Mouse (Mus musculus) MEL (cell line): ENCODE results near the gene Robo1. TPM values are rescaled to one million over a fixed set of nuclear protein-coding genes. Genes with fewer than 3 reads are reported as not detected.

Source experiments
- DNase-seq: peaks from one replicate; pipeline ENCODE4 v3.0.0; 2011; ENCODE audit warnings: low read depth, low spot score
- H3K27ac ChIP-seq: 2 replicates; pipeline ENCODE4 v1.5.1; 2012; ENCODE audit warnings: low read depth, mild to moderate bottlenecking, control low read depth, low read length, moderate library complexity; ENCODE audit not compliant: control insufficient read depth
- H3K27me3 ChIP-seq, 2 experiments: fragments of 150-350 bp in 1 of 2; sonication (generic) in 1 of 2; 2 replicates each; pipeline ENCODE4 v1.6.1; 2012; ENCODE audit warnings: low read length in 2 of 2, mild to moderate bottlenecking in 2 of 2, improper control_type of control experiment in 1 of 2, moderate library complexity in 1 of 2; ENCODE audit not compliant: insufficient read depth in 2 of 2, control insufficient read depth in 1 of 2
- H3K36me3 ChIP-seq, 2 experiments: 2 replicates each; pipeline ENCODE4 v1.6.1; 2012 to 2014; ENCODE audit warnings: low read length in 2 of 2, improper control_type of control experiment in 1 of 2, inconsistent platforms in 1 of 2, mild to moderate bottlenecking in 1 of 2; ENCODE audit not compliant: insufficient read depth in 2 of 2, control insufficient read depth in 1 of 2
- H3K4me1 ChIP-seq, 2 experiments: fragments of 150-350 bp in 1 of 2; sonication (generic) in 1 of 2; 2 replicates each; pipeline ENCODE4 v1.6.1; 2012; ENCODE audit warnings: low read length in 2 of 2, improper control_type of control experiment in 1 of 2, mild to moderate bottlenecking in 1 of 2; ENCODE audit not compliant: insufficient read depth in 2 of 2, control insufficient read depth in 1 of 2
- H3K4me3 ChIP-seq, 2 experiments: fragments of 150-350 bp in 1 of 2; sonication (generic) in 1 of 2; 2 replicates each; pipeline ENCODE4 v1.5.1; 2012; ENCODE audit warnings: low read depth in 2 of 2, low read length in 2 of 2, mild to moderate bottlenecking in 2 of 2, moderate library complexity in 2 of 2, control low read depth in 1 of 2, improper control_type of control experiment in 1 of 2; ENCODE audit not compliant: control insufficient read depth in 1 of 2, insufficient read depth in 1 of 2
- H3K79me2 ChIP-seq: 2 replicates; pipeline ENCODE4 v1.6.1; 2012; ENCODE audit warnings: mild to moderate bottlenecking, low read length, moderate library complexity; ENCODE audit not compliant: control insufficient read depth, poor library complexity, insufficient read depth
- H3K9ac ChIP-seq: 2 replicates; pipeline ENCODE4 v1.6.1; 2012; ENCODE audit warnings: low read depth, mild to moderate bottlenecking, control low read depth, low read length, moderate library complexity; ENCODE audit not compliant: control insufficient read depth, poor library complexity, severe bottlenecking
- H3K9me3 ChIP-seq: fragments of 150-350 bp; sonication (generic); replicated peaks from 2 replicates; pipeline ENCODE4 v1.6.1; 2012; ENCODE audit warnings: mild to moderate bottlenecking, low read length, improper control_type of control experiment, moderate library complexity; ENCODE audit not compliant: insufficient read depth
- CHD2 ChIP-seq: IDR thresholded peaks from 2 replicates; pipeline ENCODE4 v1.6.1; 2011; ENCODE audit warnings: low read length, improper control_type of control experiment
- E2F4 ChIP-seq: IDR thresholded peaks from 2 replicates; pipeline ENCODE4 v1.6.1; 2011; ENCODE audit warnings: low read depth, low read length, improper control_type of control experiment, borderline replicate concordance
- ELF1 ChIP-seq: IDR thresholded peaks from 2 replicates; pipeline ENCODE4 v1.6.1; 2014; ENCODE audit warnings: low read depth, mild to moderate bottlenecking, inconsistent platforms, low read length, improper control_type of control experiment, moderate library complexity
- EP300 ChIP-seq, 2 experiments: IDR thresholded peaks; 2 replicates each; pipeline ENCODE4 v1.6.1; 2011; ENCODE audit warnings: improper control_type of control experiment in 2 of 2, low read length in 2 of 2, low read depth in 1 of 2, mild to moderate bottlenecking in 1 of 2
- ETS1 ChIP-seq: IDR thresholded peaks from 2 replicates; pipeline ENCODE4 v1.6.1; 2012; ENCODE audit warnings: low read depth, mild to moderate bottlenecking, inconsistent platforms, low read length, improper control_type of control experiment, moderate library complexity
- GABPA ChIP-seq: IDR thresholded peaks from 2 replicates; pipeline ENCODE4 v1.6.1; 2012; ENCODE audit warnings: low read depth, mild to moderate bottlenecking, inconsistent platforms, low read length, improper control_type of control experiment, moderate library complexity
- KAT2A ChIP-seq: conservative IDR thresholded peaks from 2 replicates; pipeline ENCODE4 v1.6.1; 2012; ENCODE audit warnings: low read depth, low read length, improper control_type of control experiment, inconsistent platforms
- MAX ChIP-seq: IDR thresholded peaks from 2 replicates; pipeline ENCODE4 v1.6.1; 2011; ENCODE audit warnings: low read length, improper control_type of control experiment
- MAZ ChIP-seq: IDR thresholded peaks from 2 replicates; pipeline ENCODE4 v1.6.1; 2012; ENCODE audit warnings: low read depth, mild to moderate bottlenecking, inconsistent platforms, low read length, improper control_type of control experiment
- MXI1 ChIP-seq: IDR thresholded peaks from 2 replicates; pipeline ENCODE4 v1.6.1; 2011; ENCODE audit warnings: mild to moderate bottlenecking, low read depth, low read length, improper control_type of control experiment
- MYB ChIP-seq: IDR thresholded peaks from 2 replicates; pipeline ENCODE4 v1.6.1; 2011; ENCODE audit warnings: mild to moderate bottlenecking, low read depth, low read length, improper control_type of control experiment
- MYC ChIP-seq: IDR thresholded peaks from 2 replicates; pipeline ENCODE4 v1.6.1; 2011; ENCODE audit warnings: low read depth, mild to moderate bottlenecking, low read length, improper control_type of control experiment, moderate library complexity
- NELFE ChIP-seq: IDR thresholded peaks from 2 replicates; pipeline ENCODE4 v1.6.1; 2011; ENCODE audit warnings: low read depth, low read length, improper control_type of control experiment
- NRF1 ChIP-seq: IDR thresholded peaks from 2 replicates; pipeline ENCODE4 v1.6.1; 2014; ENCODE audit warnings: low read depth, mild to moderate bottlenecking, inconsistent platforms, low read length, improper control_type of control experiment, moderate library complexity; ENCODE audit not compliant: poor library complexity, insufficient read depth, severe bottlenecking
- POLR2A ChIP-seq, 2 experiments: IDR thresholded peaks; 2 replicates each; pipeline ENCODE4 v1.6.1; 2011 to 2012; ENCODE audit warnings: low read length in 2 of 2, mild to moderate bottlenecking in 2 of 2, control low read depth in 1 of 2, improper control_type of control experiment in 1 of 2, low read depth in 1 of 2, moderate library complexity in 1 of 2; ENCODE audit not compliant: control insufficient read depth in 1 of 2, insufficient read depth in 1 of 2, poor library complexity in 1 of 2
- RAD21 ChIP-seq: IDR thresholded peaks from 2 replicates; pipeline ENCODE4 v1.6.1; 2011; ENCODE audit warnings: mild to moderate bottlenecking, low read depth, low read length, improper control_type of control experiment
- SMC3 ChIP-seq: IDR thresholded peaks from 2 replicates; pipeline ENCODE4 v1.6.1; 2011; ENCODE audit warnings: low read depth, low read length, improper control_type of control experiment
- TCF12 ChIP-seq: IDR thresholded peaks from 2 replicates; pipeline ENCODE4 v1.6.1; 2014; ENCODE audit warnings: low read depth, mild to moderate bottlenecking, inconsistent platforms, low read length, improper control_type of control experiment, moderate library complexity
- ZKSCAN1 ChIP-seq: IDR thresholded peaks from 2 replicates; pipeline ENCODE4 v1.6.1; 2012; ENCODE audit warnings: low read depth, mild to moderate bottlenecking, inconsistent platforms, low read length, improper control_type of control experiment, moderate library complexity
- ZMIZ1 ChIP-seq: IDR thresholded peaks from 2 replicates; pipeline ENCODE4 v1.6.1; 2012; ENCODE audit warnings: low read depth, mild to moderate bottlenecking, inconsistent platforms, low read length, improper control_type of control experiment, moderate library complexity
- polyA plus RNA-seq, 2 experiments: library from polyadenylated mRNA; stranded (reverse) in 1 of 2; unstranded in 1 of 2; fragments of >175 nt in 1 of 2; fragments of >200 nt in 1 of 2; gene quantifications; 2 replicates each; pipeline versions ENCODE4 v1.2.1 to v1.2.4; 2012; ENCODE audit warnings: low replicate concordance in 2 of 2, low read depth in 1 of 2; ENCODE audit not compliant: insufficient read length in 2 of 2, insufficient read depth in 1 of 2, missing spikeins in 1 of 2
- total RNA-seq: library from RNA; depleted of rRNA; stranded (reverse); fragments of 300-350 nt; gene quantifications from 2 replicates; pipeline ENCODE4 v1.2.3, GENCODE M21; 2012

Robo1 gene
- total and polyA plus RNA-seq, 3 experiments = not detected

GRCm38 (mm10) chr16:72639332-72639940 lies 331.3 kb downstream of the Robo1 start:
- Histone ChIP-seq H3K9me3 (no peaks in the 10 kb centered on the region), H3K36me3 (no peaks in the 10 kb centered on the region), H3K4me3 (no peak overlapping the region)
- TF ChIP-seq ZMIZ1 (no peak), MAX (no peak)
- TF ChIP-seq, all 39 proteins: peak for 0
- Histone ChIP-seq H3K27me3 (no peaks in the 10 kb centered on the region), H3K9ac (no peak overlapping the region), H3K79me2 (no peaks in the 10 kb centered on the region), H3K4me1 (no peaks in the 10 kb centered on the region), H3K27ac (no peak overlapping the region)
- no peak for DNase-seq

- Histone ChIP-seq H3K4me3 (no peak overlapping the region), H3K9ac (no peak overlapping the region)
- no peak for TF ChIP-seq GABPA
- no peak for TF ChIP-seq RAD21
- TF ChIP-seq MAZ = no peak
- TF ChIP-seq KAT2A = no peak
- no peak for TF ChIP-seq MXI1
- TF ChIP-seq NELFE = no peak
- no peak for TF ChIP-seq E2F4
- no peak for TF ChIP-seq MYB
- TF ChIP-seq MAX = no peak
- no peak for TF ChIP-seq SMC3
- TF ChIP-seq EP300 (IDR thresholded peaks at IDR 0.05; ENCODE audit: low read depth in 1 of 2, low read length in 2 of 2) = no peak
- no peak for TF ChIP-seq ELF1
- TF ChIP-seq CHD2 = no peak
- TF ChIP-seq ETS1 = no peak
- no peak for TF ChIP-seq TCF12
- TF ChIP-seq NRF1 = no peak
- TF ChIP-seq POLR2A (IDR thresholded peaks at IDR 0.05; ENCODE audit: control insufficient read depth in 1 of 2, insufficient read depth in 1 of 2, low read depth in 1 of 2, low read length in 2 of 2, poor library complexity in 1 of 2) = no peak
- TF ChIP-seq MYC = no peak
- TF ChIP-seq ZKSCAN1 = no peak
Measured at GRCm38 (mm10) chr16:72640932-72641811, 333.1 kb downstream of the Robo1 start.

More at GRCm38 (mm10) chr16:72640932-72641811, 333.1 kb downstream of the Robo1 start:
- no peak overlapping the region for H3K27ac ChIP-seq
- no peak for DNase-seq
- no peaks in the 10 kb centered on the region for H3K36me3 ChIP-seq
- H3K4me1 ChIP-seq = no peaks in the 10 kb centered on the region
- H3K9me3 ChIP-seq = no peaks in the 10 kb centered on the region
- no peaks in the 10 kb centered on the region for H3K79me2 ChIP-seq
- no peaks in the 10 kb centered on the region for H3K27me3 ChIP-seq
